Mouse (Mus musculus) heart, postnatal 0 days (tissue): Measurements from ENCODE around the gene Mdga2.

ENCODE experiments used
- CTCF ChIP-seq: IDR thresholded peaks from 2 replicates; pipeline ENCODE4 v1.5.1; 2016; ENCODE audit warnings: antibody characterized with exemption, control low read depth, low read depth
- EP300 ChIP-seq: IDR thresholded peaks from 2 replicates; pipeline ENCODE4 v1.6.1; 2016; ENCODE audit warnings: antibody characterized with exemption, low read depth

- no peak for TF ChIP-seq CTCF
- no peak for TF ChIP-seq EP300
These were observed 44.2 kb downstream of the Mdga2 start for GRCm38 (mm10) chr12:67178155-67178554.
